Mouse (Mus musculus) central nervous system, embryonic 11.5 days (tissue): ENCODE data around the gene Il9. TPM values are rescaled to one million over a fixed set of nuclear protein-coding genes. Genes with fewer than 3 reads are reported as not detected.

Experiments used
- polyA plus RNA-seq: library from polyadenylated mRNA; depleted of rRNA; stranded (reverse); fragments of >200 nt; gene quantifications from 2 replicates; pipeline ENCODE4 v1.2.3, GENCODE M21; 2012; rRNA removed

The Il9 gene
- not detected in 2 replicates for polyA plus RNA-seq

GRCm38 (mm10) chr13:56482146-56482545 lies at the start of gene Il9:
Gene Il9 (minus strand): TSS chr13:56482246.

GRCm38 (mm10) chr13:56522081-56522820 lies 40.2 kb upstream of the Il9 start, which contains the start of gene Fbxl21:
Gene Fbxl21 (plus strand): TSS chr13:56522472.

GRCm38 (mm10) chr13:56438211-56439075 lies 43.6 kb downstream of the Il9 start, which contains the start of gene Slc25a48:
Gene Slc25a48 (plus strand): TSS chr13:56438355.

Other genes starting within 250 kb of the Il9 start
- 39.3 and 49.9 TPM in 2 replicates for gene Neurog1, start 230.1 kb downstream of the Il9 start, polyA plus RNA-seq
- 11.0 and 38.8 TPM in 2 replicates for gene Cxcl14, start 185.7 kb downstream of the Il9 start, polyA plus RNA-seq
- not detected in 2 replicates for gene Gm3045, start 55.7 kb downstream of the Il9 start, polyA plus RNA-seq
- gene Slc25a48, start 43.9 kb downstream of the Il9 start, polyA plus RNA-seq, result 0.06 and 0.07 TPM in 2 replicates
- gene Fbxl21, start 40.2 kb upstream of the Il9 start, polyA plus RNA-seq, result 1.7 and 3.4 TPM in 2 replicates
- gene Lect2, start 66.3 kb upstream of the Il9 start, polyA plus RNA-seq, result 1.0 and 1.5 TPM in 2 replicates
- gene Tgfbi, start 127.3 kb upstream of the Il9 start, polyA plus RNA-seq, result 17.5 and 67.5 TPM in 2 replicates
- gene Smad5, start 220.8 kb upstream of the Il9 start, polyA plus RNA-seq, result 45.0 and 71.4 TPM in 2 replicates